Mouse (Mus musculus) limb, embryonic 13.5 days (tissue): ENCODE results near the gene 4930404N11Rik. TPM values are rescaled to one million over a fixed set of nuclear protein-coding genes. Genes with fewer than 3 reads are reported as not detected.
A peak's percentile ranks its signal among the peaks of the same experiment; 100 is the strongest.

Experiments used
- ATAC-seq: fragments of 200-750 bp; cut with Nextera tagmentation; 2 replicates; pipeline ENCODE4 v1.8.0; 2017; ENCODE audit warnings: low read depth, moderate number of reproducible peaks, moderate TSS enrichment; ENCODE audit not compliant: low FRiP score
- H3K27ac ChIP-seq: fragments of 300-500 bp; sonication (generic); 2 replicates; pipeline ENCODE4 v1.5.1; 2015; ENCODE audit warnings: inconsistent platforms, mild to moderate bottlenecking, moderate library complexity
- H3K27me3 ChIP-seq: fragments of 300-500 bp; sonication (generic); 2 replicates; pipeline ENCODE4 v1.6.1; 2015; ENCODE audit warnings: mild to moderate bottlenecking, inconsistent platforms
- H3K36me3 ChIP-seq: fragments of 300-500 bp; sonication (generic); 2 replicates; pipeline ENCODE4 v1.6.1; 2015; ENCODE audit warnings: inconsistent platforms, mild to moderate bottlenecking, moderate library complexity
- H3K4me1 ChIP-seq: fragments of 300-500 bp; sonication (generic); 2 replicates; pipeline ENCODE4 v1.6.1; 2015; ENCODE audit warnings: inconsistent platforms
- H3K4me2 ChIP-seq: fragments of 300-500 bp; sonication (generic); replicated peaks from 2 replicates; pipeline ENCODE4 v1.6.1; 2015; ENCODE audit warnings: inconsistent platforms, mild to moderate bottlenecking, moderate library complexity
- H3K4me3 ChIP-seq: fragments of 300-500 bp; sonication (generic); 2 replicates; pipeline ENCODE4 v1.5.1; 2015; ENCODE audit warnings: moderate library complexity, mild to moderate bottlenecking, inconsistent platforms
- H3K9ac ChIP-seq: fragments of 300-500 bp; sonication (generic); 2 replicates; pipeline ENCODE4 v1.6.1; 2015; ENCODE audit warnings: mild to moderate bottlenecking, inconsistent platforms
- H3K9me3 ChIP-seq: fragments of 300-500 bp; sonication (generic); 2 replicates; pipeline ENCODE4 v1.6.1; 2016; ENCODE audit warnings: inconsistent platforms
- WGBS: fragments of 180-500 bp; shearing (Covaris S2); methylation state at CpG from one replicate; pipeline ENCODE4 v1.1.7; 2015; 5-methylcytosine and 5-hydroxymethylcytosine counted together
- microRNA-seq: library from miRNA; unstranded; fragments of <30 nt; microRNA quantifications from one replicate; pipeline ENCODE4, GENCODE M21; 2016
- polyA plus RNA-seq: library from polyadenylated mRNA; unstranded; fragments of >200 nt; fragmentation: Nextera tagmentation; extraction: Ambion mirVana; gene quantifications from 2 replicates; pipeline ENCODE4 v1.2.1, GENCODE M21; 2015

The 4930404N11Rik gene
- polyA plus RNA-seq, 1 experiment from 2014 or later = 1.0 TPM

DNA sequence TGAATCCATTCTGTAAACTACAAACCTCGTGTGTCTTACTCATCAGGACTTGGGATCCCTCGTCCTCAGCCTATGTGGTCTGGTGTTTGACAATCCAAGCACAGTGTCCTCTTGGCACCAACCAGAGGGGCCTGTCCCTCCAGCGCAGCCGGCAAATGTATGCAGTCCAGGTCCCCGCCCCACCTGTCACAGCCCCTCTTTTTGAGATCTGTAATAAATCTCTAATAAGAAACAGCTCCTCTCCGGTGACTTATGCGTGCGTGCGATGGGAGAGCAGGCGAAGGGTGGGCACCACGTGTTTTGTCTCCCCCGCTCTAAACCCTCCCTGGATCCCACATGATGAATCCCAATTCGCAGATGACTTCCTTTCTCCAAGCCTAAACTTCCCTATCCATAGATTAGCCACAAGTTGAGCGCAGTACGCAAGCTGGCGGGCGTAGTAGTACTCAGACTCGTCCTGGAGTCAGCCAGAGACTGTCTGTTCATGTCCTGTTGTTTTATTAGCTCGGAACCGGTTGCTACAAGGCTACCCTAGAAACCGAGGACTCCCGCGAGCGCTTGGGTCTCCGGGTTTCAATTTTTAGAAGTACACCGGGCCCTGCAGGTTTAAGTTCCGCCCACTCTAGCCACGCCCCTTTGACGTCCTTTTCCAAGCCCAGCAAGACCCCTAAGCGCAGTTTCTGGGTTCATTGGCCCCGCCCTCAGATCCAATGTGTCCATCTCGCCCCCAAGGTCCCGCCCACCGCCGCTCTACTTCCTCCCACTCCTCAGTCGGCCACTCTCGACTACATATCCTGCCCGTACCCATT, 45.7 kb downstream of the 4930404N11Rik start:
- H3K36me3 ChIP-seq = peaks cover 68% of the 10 kb centered on the region
- H3K4me2 ChIP-seq = peak overlapping the region; percentile 91
- H3K9me3 ChIP-seq = no peaks in the 10 kb centered on the region
- no peaks in the 10 kb centered on the region for H3K27me3 ChIP-seq
- peak overlapping the region; percentile 89 for H3K27ac ChIP-seq
- ATAC-seq = no peak
- H3K9ac ChIP-seq = peak overlapping the region; percentile 67
- peak overlapping the region; percentile 96 for H3K4me3 ChIP-seq
- under 1% methylated on average over 38 of the region's 38 CpGs for WGBS
- peaks cover 48% of the 10 kb centered on the region for H3K4me1 ChIP-seq

DNA sequence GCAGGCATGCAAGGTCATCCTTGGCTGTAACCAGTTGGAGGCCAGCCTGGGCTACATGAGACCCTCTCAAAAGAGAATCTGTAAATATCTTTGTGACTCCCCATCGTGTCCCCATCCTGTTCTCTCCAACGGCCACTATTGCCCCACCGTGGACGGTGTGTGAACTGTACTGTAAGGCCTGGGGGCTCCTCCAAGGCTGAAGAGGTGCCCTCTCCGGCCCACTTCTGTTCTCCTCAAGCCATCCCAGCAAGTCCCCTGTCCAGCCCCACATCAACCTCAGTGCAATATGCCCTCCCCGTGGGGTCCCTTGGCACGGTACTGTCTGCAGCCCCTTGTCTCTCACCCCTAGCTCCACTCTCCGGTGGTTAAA, 46.3 kb downstream of the 4930404N11Rik start:
- peak overlapping the region; percentile 96 for H3K4me3 ChIP-seq
- WGBS = 39% methylated on average over 8 of the region's 8 CpGs
- H3K36me3 ChIP-seq = peaks cover 68% of the 10 kb centered on the region
- H3K4me2 ChIP-seq = peak overlapping the region; percentile 91
- H3K9me3 ChIP-seq = no peaks in the 10 kb centered on the region
- H3K9ac ChIP-seq = peak overlapping the region; percentile 67
- no peak for ATAC-seq
- no peaks in the 10 kb centered on the region for H3K27me3 ChIP-seq
- H3K27ac ChIP-seq = peak overlapping the region; percentile 89
- H3K4me1 ChIP-seq = peaks cover 48% of the 10 kb centered on the region

- peak overlapping the region; percentile 91 for H3K4me2 ChIP-seq
- WGBS = 92% methylated on average over 13 of the region's 13 CpGs
- H3K27ac ChIP-seq = peak overlapping the region; percentile 89
- H3K36me3 ChIP-seq = peaks cover 68% of the 10 kb centered on the region
- H3K4me1 ChIP-seq = peaks cover 48% of the 10 kb centered on the region
- peak overlapping the region; percentile 67; the same call in 1 of the 2 replicates for H3K9ac ChIP-seq
- ATAC-seq = no peak
- peak overlapping the region; percentile 96; the same call in 1 of the 2 replicates for H3K4me3 ChIP-seq
- no peaks in the 10 kb centered on the region for H3K27me3 ChIP-seq
- no peaks in the 10 kb centered on the region for H3K9me3 ChIP-seq
Measured at GRCm38 (mm10) chr10:81318589-81319329, 46.9 kb downstream of the 4930404N11Rik start.

DNA sequence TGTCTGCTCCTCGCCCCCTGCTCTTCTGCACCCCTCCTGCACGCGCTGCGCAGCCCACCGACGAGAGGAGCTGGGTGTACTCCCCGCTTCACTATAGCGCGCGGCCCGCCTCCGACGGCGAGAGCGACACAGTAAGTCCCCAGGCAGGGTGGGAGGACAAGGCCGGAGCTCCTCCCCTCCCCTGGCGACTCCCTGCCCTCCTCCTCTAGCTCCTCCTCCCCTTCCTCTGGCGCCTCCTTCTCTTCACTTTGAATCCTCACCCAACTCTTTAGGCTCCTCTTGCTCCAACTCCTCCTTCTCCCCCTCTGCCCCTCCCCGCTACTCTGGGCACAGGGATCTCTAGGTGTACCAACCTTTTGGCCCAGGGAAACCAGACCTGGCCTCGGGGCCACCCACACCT, 48.3 kb downstream of the 4930404N11Rik start:
- Histone ChIP-seq H3K9me3 (no peaks in the 10 kb centered on the region), H3K27me3 (no peaks in the 10 kb centered on the region), H3K4me3 (peak overlapping the region; percentile 23), H3K9ac (peak overlapping the region; percentile 56), H3K4me2 (peak overlapping the region; percentile 54), H3K4me1 (peaks cover 44% of the 10 kb centered on the region), H3K27ac (peak overlapping the region; percentile 39; the same call in 1 of the 2 replicates), H3K36me3 (peaks cover 68% of the 10 kb centered on the region)
- 23% methylated on average over 20 of the region's 20 CpGs for WGBS
- no peak for ATAC-seq

- Histone ChIP-seq H3K36me3 (peaks cover 74% of the 10 kb centered on the region), H3K27ac (0 out of 2 replicates have a peak overlapping the region, but pooled peaks have one; percentile 39)
Measured at GRCm38 (mm10) chr10:81316338-81317060, 49.1 kb downstream of the 4930404N11Rik start.

DNA sequence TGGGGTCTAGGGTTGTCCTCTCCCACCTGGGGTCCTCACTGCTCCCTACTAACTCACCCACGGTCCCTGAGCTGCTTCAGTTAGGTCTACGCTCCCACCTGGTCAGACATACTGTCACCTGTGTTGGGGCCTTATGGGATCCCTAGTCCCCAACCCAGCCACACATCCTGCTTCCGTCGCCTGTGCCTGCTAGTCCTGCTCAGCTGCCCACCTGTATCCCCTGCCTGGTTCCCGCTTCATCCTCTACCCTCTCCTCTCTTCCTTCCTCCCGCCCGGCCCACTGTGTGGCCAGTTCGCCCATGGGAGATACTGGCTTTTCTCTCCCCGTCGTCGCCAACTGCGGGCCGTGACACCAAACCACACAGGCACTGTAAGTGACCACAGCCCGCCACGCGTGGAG, 50.0 kb downstream of the 4930404N11Rik start:
- no peak overlapping the region for H3K4me3 ChIP-seq
- ATAC-seq = no peak
- H3K4me2 ChIP-seq = no peak overlapping the region
- no peak overlapping the region for H3K27ac ChIP-seq
- H3K36me3 ChIP-seq = peaks cover 83% of the 10 kb centered on the region
- no peaks in the 10 kb centered on the region for H3K9me3 ChIP-seq
- H3K9ac ChIP-seq = no peak overlapping the region
- WGBS = 92% methylated on average over 16 of the region's 16 CpGs
- H3K27me3 ChIP-seq = no peaks in the 10 kb centered on the region
- H3K4me1 ChIP-seq = peaks cover 35% of the 10 kb centered on the region

More at GRCm38 (mm10) chr10:81316338-81317060, 49.1 kb downstream of the 4930404N11Rik start:
- ATAC-seq = no peak
- Histone ChIP-seq H3K4me1 (peaks cover 36% of the 10 kb centered on the region), H3K4me3 (peak overlapping the region; percentile 23), H3K9me3 (no peaks in the 10 kb centered on the region), H3K4me2 (peak overlapping the region; percentile 54), H3K9ac (peak overlapping the region; percentile 56), H3K27me3 (no peaks in the 10 kb centered on the region)
- WGBS = 43% methylated on average over 16 of the region's 16 CpGs

GRCm38 (mm10) chr10:81314201-81314600, 51.4 kb downstream of the 4930404N11Rik start:
- H3K4me1 ChIP-seq = peaks cover 28% of the 10 kb centered on the region
- H3K36me3 ChIP-seq = peaks cover 97% of the 10 kb centered on the region
- no peak for ATAC-seq
- H3K27ac ChIP-seq = no peak overlapping the region
- H3K27me3 ChIP-seq = no peaks in the 10 kb centered on the region
- H3K4me2 ChIP-seq = no peak overlapping the region
- H3K9ac ChIP-seq = no peak overlapping the region
- 79% methylated on average over 7 of the region's 7 CpGs for WGBS
- H3K9me3 ChIP-seq = no peaks in the 10 kb centered on the region
- H3K4me3 ChIP-seq = no peak overlapping the region

GRCm38 (mm10) chr10:81313581-81313980, 52.0 kb downstream of the 4930404N11Rik start:
- no peaks in the 10 kb centered on the region for H3K27me3 ChIP-seq

More at GRCm38 (mm10) chr10:81313581-81313980, 52.0 kb downstream of the 4930404N11Rik start:
- Histone ChIP-seq H3K9me3 (no peaks in the 10 kb centered on the region), H3K9ac (no peak overlapping the region), H3K4me1 (peaks cover 22% of the 10 kb centered on the region), H3K27ac (no peak overlapping the region), H3K4me2 (no peak overlapping the region), H3K4me3 (no peak overlapping the region), H3K36me3 (peaks cover 99% of the 10 kb centered on the region)
- no peak for ATAC-seq
- 94% methylated on average over 13 of the region's 13 CpGs for WGBS

Small RNA genes lying within 50 kb of the gene (microRNA-seq; reads per million reads assigned to microRNA genes)
- gene Mir6913 = not detected

Other genes starting within 250 kb of the 4930404N11Rik start
- 22.5 and 22.6 TPM in 2 replicates for gene Zbtb7a, start 230.6 kb downstream of the 4930404N11Rik start, polyA plus RNA-seq
- 62.2 and 62.3 TPM in 2 replicates for gene Pias4, start 197.9 kb downstream of the 4930404N11Rik start, polyA plus RNA-seq
- 577 and 592 TPM in 2 replicates for gene Eef2, start 189.2 kb downstream of the 4930404N11Rik start, polyA plus RNA-seq
- gene Dapk3, start 182.8 kb downstream of the 4930404N11Rik start, polyA plus RNA-seq = 53.4 and 53.7 TPM in 2 replicates
- not detected in 2 replicates for gene 4930442H23Rik, start 182.0 kb downstream of the 4930404N11Rik start, polyA plus RNA-seq
- gene Nmrk2, start 163.8 kb downstream of the 4930404N11Rik start, polyA plus RNA-seq = 0.18 and 0.26 TPM in 2 replicates
- 0.20 and 0.43 TPM in 2 replicates for gene Atcay, start 135.0 kb downstream of the 4930404N11Rik start, polyA plus RNA-seq
- gene Zfr2, start 132.7 kb downstream of the 4930404N11Rik start, polyA plus RNA-seq = 11.5 and 11.6 TPM in 2 replicates
- 4.7 and 5.4 TPM in 2 replicates for gene Matk, start 112.9 kb downstream of the 4930404N11Rik start, polyA plus RNA-seq
- 206 and 213 TPM in 2 replicates for gene Mrpl54, start 98.9 kb downstream of the 4930404N11Rik start, polyA plus RNA-seq
- gene Apba3, start 98.9 kb downstream of the 4930404N11Rik start, polyA plus RNA-seq = 63.3 and 63.5 TPM in 2 replicates
- gene Tjp3, start 74.2 kb downstream of the 4930404N11Rik start, polyA plus RNA-seq = 2.6 and 2.9 TPM in 2 replicates
- 51.5 and 58.5 TPM in 2 replicates for gene Pip5k1c, start 72.9 kb downstream of the 4930404N11Rik start, polyA plus RNA-seq
- gene Cactin, start 44.7 kb downstream of the 4930404N11Rik start, polyA plus RNA-seq = 41.8 and 42.3 TPM in 2 replicates
- 5.2 and 7.8 TPM in 2 replicates for gene Tbxa2r, start 37.1 kb downstream of the 4930404N11Rik start, polyA plus RNA-seq
- gene Gipc3, start 22.6 kb downstream of the 4930404N11Rik start, polyA plus RNA-seq = 0.06 TPM in 1 of 2 replicates, not detected in the other
- gene Hmg20b, start 15.3 kb downstream of the 4930404N11Rik start, polyA plus RNA-seq = 106 and 109 TPM in 2 replicates
- 12.2 and 13.6 TPM in 2 replicates for gene Mfsd12, start 8.3 kb downstream of the 4930404N11Rik start, polyA plus RNA-seq
- gene Fzr1, start 12.7 kb upstream of the 4930404N11Rik start, polyA plus RNA-seq = 111 and 112 TPM in 2 replicates
- 72.7 and 79.4 TPM in 2 replicates for gene Dohh, start 18.6 kb upstream of the 4930404N11Rik start, polyA plus RNA-seq
- gene Gm48551, start 18.6 kb upstream of the 4930404N11Rik start, polyA plus RNA-seq = 3.3 and 4.0 TPM in 2 replicates
- 1.7 and 1.9 TPM in 2 replicates for gene Gm48552, start 23.2 kb upstream of the 4930404N11Rik start, polyA plus RNA-seq
- 4.2 and 4.7 TPM in 2 replicates for gene Smim24, start 27.2 kb upstream of the 4930404N11Rik start, polyA plus RNA-seq
- gene Nfic, start 89.8 kb upstream of the 4930404N11Rik start, polyA plus RNA-seq = 77.2 and 82.8 TPM in 2 replicates
- gene Celf5, start 116.9 kb upstream of the 4930404N11Rik start, polyA plus RNA-seq = 1.6 TPM in 2 replicates
- gene Ncln, start 130.6 kb upstream of the 4930404N11Rik start, polyA plus RNA-seq = 98.0 and 102 TPM in 2 replicates
- gene S1pr4, start 134.3 kb upstream of the 4930404N11Rik start, polyA plus RNA-seq = 0.28 and 0.53 TPM in 2 replicates
- 1.6 and 1.9 TPM in 2 replicates for gene Gna15, start 158.4 kb upstream of the 4930404N11Rik start, polyA plus RNA-seq
- gene Gna11, start 179.4 kb upstream of the 4930404N11Rik start, polyA plus RNA-seq = 89.8 and 89.9 TPM in 2 replicates
- gene Aes, start 193.7 kb upstream of the 4930404N11Rik start, polyA plus RNA-seq = 477 and 492 TPM in 2 replicates
- 68.8 and 69.8 TPM in 2 replicates for gene Tle2, start 208.7 kb upstream of the 4930404N11Rik start, polyA plus RNA-seq
- gene Tle6, start 235.3 kb upstream of the 4930404N11Rik start, polyA plus RNA-seq = 13.8 and 18.4 TPM in 2 replicates
- gene BC025920, start 240.5 kb upstream of the 4930404N11Rik start, polyA plus RNA-seq = 1.3 and 1.5 TPM in 2 replicates